Mouse (Mus musculus): ENCODE measurements around the gene Gm28539.

- TF ChIP-seq CTCF (IDR thresholded peaks at IDR 0.05; ENCODE audit: insufficient read depth, low read length) (no peak), POLR2A (IDR thresholded peaks at IDR 0.05; ENCODE audit: borderline replicate concordance, extremely low read depth, low read depth, low read length) (no peak)
Observed at GRCm38 (mm10) chr16:18809001-18809400, 27.4 kb upstream of the Gm28539 start.

Data from lung, adult 2 months (tissue).